Mouse (Mus musculus): ENCODE measurements around the gene Adamts15. TPM values are rescaled to one million over a fixed set of nuclear protein-coding genes. Genes with fewer than 3 reads are reported as not detected.

The Adamts15 gene
- polyA plus RNA-seq, 1 experiment from 2014 or later, result 8.0 TPM

GRCm38 (mm10) chr9:30855837-30856236, 66.4 kb downstream of the Adamts15 start:
- Histone ChIP-seq H3K9me3 (replicated peaks) (no peaks in the 10 kb centered on the region), H3K4me3 (replicated peaks) (no peak overlapping the region), H3K36me3 (no peaks in the 10 kb centered on the region), H3K9ac (no peak overlapping the region), H3K4me1 (no peaks in the 10 kb centered on the region), H3K27me3 (no peaks in the 10 kb centered on the region), H3K27ac (no peak overlapping the region), H3K4me2 (no peak overlapping the region)
- 71% methylated on average over 2 of the region's 2 CpGs for WGBS
- no peak for ATAC-seq (replicated peaks; ENCODE audit: low FRiP score)

GRCm38 (mm10) chr9:30851841-30852240, 70.4 kb downstream of the Adamts15 start:
- Histone ChIP-seq H3K36me3 (no peaks in the 10 kb centered on the region), H3K4me2 (no peak overlapping the region), H3K4me3 (replicated peaks) (no peak overlapping the region), H3K27ac (no peak overlapping the region), H3K9ac (no peak overlapping the region), H3K9me3 (replicated peaks) (no peaks in the 10 kb centered on the region), H3K27me3 (no peaks in the 10 kb centered on the region), H3K4me1 (peaks cover 7% of the 10 kb centered on the region; the same call in 1 of the 2 replicates)
- no peak for ATAC-seq (replicated peaks; ENCODE audit: low FRiP score)
- 88% methylated on average over 2 of the region's 2 CpGs for WGBS

GRCm38 (mm10) chr9:30849951-30850350, 72.3 kb downstream of the Adamts15 start:
- H3K27me3 ChIP-seq, result no peaks in the 10 kb centered on the region
- no peaks in the 10 kb centered on the region for H3K9me3 ChIP-seq (replicated peaks)
- H3K4me3 ChIP-seq (replicated peaks), result no peak overlapping the region
- no peak overlapping the region for H3K27ac ChIP-seq
- 72% methylated on average over 4 of the region's 4 CpGs for WGBS
- H3K9ac ChIP-seq, result no peak overlapping the region
- H3K4me1 ChIP-seq, result peaks cover 7% of the 10 kb centered on the region; the same call in 1 of the 2 replicates
- no peak overlapping the region for H3K4me2 ChIP-seq
- H3K36me3 ChIP-seq, result no peaks in the 10 kb centered on the region
- ATAC-seq (replicated peaks; ENCODE audit: low FRiP score), result no peak

GRCm38 (mm10) chr9:30849444-30849843, 72.8 kb downstream of the Adamts15 start:
- H3K9me3 ChIP-seq (replicated peaks), result no peaks in the 10 kb centered on the region
- H3K9ac ChIP-seq, result no peak overlapping the region
- no peak overlapping the region for H3K4me2 ChIP-seq
- H3K27ac ChIP-seq, result no peak overlapping the region
- H3K27me3 ChIP-seq, result no peaks in the 10 kb centered on the region
- ATAC-seq (replicated peaks; ENCODE audit: low FRiP score), result no peak
- WGBS, result 54% methylated on average over 8 of the region's 8 CpGs
- H3K36me3 ChIP-seq, result no peaks in the 10 kb centered on the region
- H3K4me1 ChIP-seq, result peaks cover 7% of the 10 kb centered on the region; the same call in 1 of the 2 replicates
- H3K4me3 ChIP-seq (replicated peaks), result no peak overlapping the region

Other genes starting within 250 kb of the Adamts15 start
- gene Adamts8, start 20.1 kb upstream of the Adamts15 start, polyA plus RNA-seq (2015; fragmentation: Nextera tagmentation; extraction: Ambion mirVana), result 0.58 and 1.8 TPM in 2 replicates
- 7.5 and 7.6 TPM in 2 replicates for gene Zbtb44, start 108.2 kb upstream of the Adamts15 start, polyA plus RNA-seq (2015; fragmentation: Nextera tagmentation; extraction: Ambion mirVana)
- 32.0 and 32.5 TPM in 2 replicates for gene St14, start 209.4 kb upstream of the Adamts15 start, polyA plus RNA-seq (2015; fragmentation: Nextera tagmentation; extraction: Ambion mirVana)